Comparison of ENCODE assay signal across 10 mouse cellular contexts in genomic region chr9:13574059-13574458, GRCm38 (mm10).
DNase-seq lines count a peak whose midpoint lies in the region; ATAC-seq and TF ChIP-seq lines count a peak whose summit lies in the region.
"Had no signal": no experiment of that assay in that cellular context is flagged by ENCODE, and none has a peak within 500 bp of the region (broad histone marks: within the 10 kb centered on the region; RNA-seq: fewer than 3 reads in every experiment).

No protein-coding gene starts in this region.

- peak; percentile 19 to 50 for DNase-seq in lung, adult 18-20 months
- no peak for DNase-seq in lung, postnatal 14 days
- DNase-seq in heart, adult 18-20 months = peak; percentile 69 to 87
- DNase-seq in kidney, adult 2 months = peak; percentile 78
- no peak for DNase-seq in urinary bladder, postnatal 4 days (ENCODE audit: low spot score in 2 of 2)
- DNase-seq in urinary bladder, adult 2 months (ENCODE audit: low spot score) = no peak

- H3K27me3 ChIP-seq in kidney, adult 2 months (replicated peaks; ENCODE audit: control insufficient read depth, insufficient read depth, low read length) = no peaks in the 10 kb centered on the region
- H3K27me3 ChIP-seq in midbrain, embryonic 13.5 days = no peaks in the 10 kb centered on the region
- H3K27me3 ChIP-seq: stomach, embryonic 15.5 days had no signal

- no peak overlapping the region for H3K9ac ChIP-seq in midbrain, embryonic 13.5 days (replicated peaks)
- H3K9ac ChIP-seq: stomach, embryonic 15.5 days had no signal

- peak overlapping the region; percentile 77 for H3K27ac ChIP-seq in kidney, adult 2 months (ENCODE audit: insufficient read depth, low read depth, low read length)
- no peak overlapping the region for H3K27ac ChIP-seq in midbrain, embryonic 13.5 days
- H3K27ac ChIP-seq: stomach, embryonic 15.5 days had no signal

- ATAC-seq in megakaryocyte, adult 5-6 weeks (ENCODE audit: poor library complexity, severe bottlenecking) = peak; percentile 75
- ATAC-seq in midbrain, embryonic 13.5 days = no peak
- ATAC-seq: intestine, embryonic 16.5 days had no signal

- H3K4me1 ChIP-seq in kidney, adult 2 months (ENCODE audit: control insufficient read depth, insufficient read depth, low read length) = no peaks in the 10 kb centered on the region; the same call in 1 of the 2 replicates
- peaks cover 15% of the 10 kb centered on the region; the same call in 1 of the 2 replicates for H3K4me1 ChIP-seq in midbrain, embryonic 13.5 days (replicated peaks)
- H3K4me1 ChIP-seq: stomach, embryonic 15.5 days had no signal

- H3K4me2 ChIP-seq in midbrain, embryonic 13.5 days (replicated peaks) = no peak overlapping the region
- H3K4me2 ChIP-seq: stomach, embryonic 15.5 days had no signal

- H3K9me3 ChIP-seq in midbrain, embryonic 13.5 days = no peaks in the 10 kb centered on the region
- H3K9me3 ChIP-seq: stomach, embryonic 15.5 days had no signal

- WGBS in kidney, adult 2 months = 51% methylated on average over 5 of the region's 5 CpGs
- 89% methylated on average over 5 of the region's 5 CpGs for WGBS in midbrain, embryonic 13.5 days

- no peak for TF ChIP-seq CTCF in kidney, adult 2 months (conservative IDR thresholded peaks at IDR 0.05; ENCODE audit: insufficient read depth, insufficient read length, low read depth, low read length)

- no peak overlapping the region for H3K4me3 ChIP-seq in kidney, adult 2 months (ENCODE audit: insufficient read depth, low read depth, low read length)
- H3K4me3 ChIP-seq in midbrain, embryonic 13.5 days (replicated peaks) = no peak overlapping the region
- H3K4me3 ChIP-seq: stomach, embryonic 15.5 days had no signal

- no peaks in the 10 kb centered on the region for H3K36me3 ChIP-seq in kidney, adult 2 months (ENCODE audit: control insufficient read depth, insufficient read depth, low read length)
- no peaks in the 10 kb centered on the region for H3K36me3 ChIP-seq in midbrain, embryonic 13.5 days
- H3K36me3 ChIP-seq: stomach, embryonic 15.5 days had no signal

- TF ChIP-seq POLR2A in kidney, adult 2 months (IDR thresholded peaks at IDR 0.05; ENCODE audit: low read depth, low read length) = no peak

Comparison
In these comparisons a context has a peak if more than half of its experiments do, and no peak if none do; other contexts are left out.
1. DNase-seq: peak in lung, adult 18-20 months (2 of 2), heart, adult 18-20 months (2 of 2) and kidney, adult 2 months (single experiment); none in lung, postnatal 14 days (single experiment), urinary bladder, postnatal 4 days (0 of 2) and urinary bladder, adult 2 months (single experiment).